27 mouse cellular contexts compared by ENCODE assay signal in genomic region chr17:68078709-68079108, GRCm38 (mm10).
DNase-seq lines count a peak whose midpoint lies in the region; ATAC-seq and TF ChIP-seq lines count a peak whose summit lies in the region.
"Had no signal": no experiment of that assay in that cellular context is flagged by ENCODE, and none has a peak within 500 bp of the region (broad histone marks: within the 10 kb centered on the region; RNA-seq: fewer than 3 reads in every experiment).

No protein-coding gene starts in this region.

- H3K36me3 ChIP-seq in forebrain, embryonic 13.5 days (ENCODE audit: poor library complexity, severe bottlenecking) = no peaks in the 10 kb centered on the region
- H3K36me3 ChIP-seq in forebrain, embryonic 11.5 days (ENCODE audit: control insufficient read depth, insufficient read depth, low read length) = no peaks in the 10 kb centered on the region
- H3K36me3 ChIP-seq in midbrain, embryonic 16.5 days (ENCODE audit: control insufficient read depth, insufficient read depth, low read length) = no peaks in the 10 kb centered on the region
- no peaks in the 10 kb centered on the region for H3K36me3 ChIP-seq in midbrain, embryonic 11.5 days (ENCODE audit: control insufficient read depth, insufficient read depth, low read length)
- H3K36me3 ChIP-seq in forebrain, postnatal 0 days (ENCODE audit: insufficient read depth) = no peaks in the 10 kb centered on the region
- H3K36me3 ChIP-seq in kidney, embryonic 14.5 days (ENCODE audit: control insufficient read depth, insufficient read depth, low read length) = no peaks in the 10 kb centered on the region
- H3K36me3 ChIP-seq: embryonic facial prominence, embryonic 12.5 days; embryonic facial prominence, embryonic 15.5 days; heart, embryonic 12.5 days; heart, embryonic 15.5 days; hindbrain, embryonic 10.5 days; hindbrain, embryonic 13.5 days; intestine, embryonic 15.5 days had no signal

- 0 out of 2 replicates have a peak, but pooled peaks cover 7% of the 10 kb centered on the region for H3K4me1 ChIP-seq in forebrain, embryonic 13.5 days
- no peaks in the 10 kb centered on the region for H3K4me1 ChIP-seq in forebrain, embryonic 11.5 days (replicated peaks; ENCODE audit: control insufficient read depth, insufficient read depth, low read length)
- H3K4me1 ChIP-seq in midbrain, embryonic 16.5 days (ENCODE audit: control insufficient read depth, insufficient read depth, low read length) = no peaks in the 10 kb centered on the region; the same call in 1 of the 2 replicates
- peaks cover 2% of the 10 kb centered on the region; the same call in 1 of the 2 replicates for H3K4me1 ChIP-seq in midbrain, embryonic 11.5 days (ENCODE audit: control insufficient read depth, insufficient read depth, low read length)
- no peaks in the 10 kb centered on the region for H3K4me1 ChIP-seq in forebrain, postnatal 0 days (ENCODE audit: insufficient read depth)
- no peaks in the 10 kb centered on the region for H3K4me1 ChIP-seq in kidney, embryonic 14.5 days (ENCODE audit: control insufficient read depth, insufficient read depth, low read length)
- H3K4me1 ChIP-seq: heart, embryonic 12.5 days; heart, embryonic 15.5 days; hindbrain, embryonic 10.5 days; hindbrain, embryonic 13.5 days; intestine, embryonic 15.5 days had no signal

- H3K27ac ChIP-seq in forebrain, embryonic 13.5 days = no peak overlapping the region
- H3K27ac ChIP-seq in forebrain, embryonic 11.5 days (ENCODE audit: low read depth, low read length) = no peak overlapping the region
- no peak overlapping the region for H3K27ac ChIP-seq in midbrain, embryonic 16.5 days (ENCODE audit: low read length)
- no peak overlapping the region for H3K27ac ChIP-seq in midbrain, embryonic 11.5 days (ENCODE audit: low read depth, low read length)
- 0 out of 2 replicates have a peak overlapping the region, but pooled peaks have one; percentile 10 for H3K27ac ChIP-seq in forebrain, postnatal 0 days (ENCODE audit: low read depth, low read length)
- H3K27ac ChIP-seq in kidney, embryonic 14.5 days (ENCODE audit: low read depth, low read length) = no peak overlapping the region
- H3K27ac ChIP-seq: embryonic facial prominence, embryonic 12.5 days; embryonic facial prominence, embryonic 15.5 days; heart, embryonic 15.5 days; hindbrain, embryonic 10.5 days; hindbrain, embryonic 13.5 days; intestine, embryonic 15.5 days had no signal

- H3K9me3 ChIP-seq in forebrain, embryonic 13.5 days (replicated peaks) = no peaks in the 10 kb centered on the region
- H3K9me3 ChIP-seq in forebrain, embryonic 11.5 days (ENCODE audit: control insufficient read depth, low read length) = no peaks in the 10 kb centered on the region
- no peaks in the 10 kb centered on the region for H3K9me3 ChIP-seq in midbrain, embryonic 16.5 days (replicated peaks; ENCODE audit: control insufficient read depth, low read length, poor library complexity, severe bottlenecking)
- no peaks in the 10 kb centered on the region for H3K9me3 ChIP-seq in midbrain, embryonic 11.5 days (ENCODE audit: control insufficient read depth, low read length)
- no peaks in the 10 kb centered on the region for H3K9me3 ChIP-seq in forebrain, postnatal 0 days (ENCODE audit: low read length)
- no peaks in the 10 kb centered on the region for H3K9me3 ChIP-seq in kidney, embryonic 14.5 days (ENCODE audit: control insufficient read depth, low read length)
- H3K9me3 ChIP-seq: embryonic facial prominence, embryonic 12.5 days; embryonic facial prominence, embryonic 15.5 days; heart, embryonic 12.5 days; heart, embryonic 15.5 days; hindbrain, embryonic 10.5 days; hindbrain, embryonic 13.5 days; intestine, embryonic 15.5 days had no signal

- no peak overlapping the region for H3K4me2 ChIP-seq in forebrain, embryonic 13.5 days
- no peak overlapping the region for H3K4me2 ChIP-seq in forebrain, embryonic 11.5 days (ENCODE audit: low read depth, low read length, severe bottlenecking)
- no peak overlapping the region for H3K4me2 ChIP-seq in midbrain, embryonic 16.5 days (ENCODE audit: low read length)
- no peak overlapping the region for H3K4me2 ChIP-seq in midbrain, embryonic 11.5 days
- H3K4me2 ChIP-seq in forebrain, postnatal 0 days (ENCODE audit: low read depth) = no peak overlapping the region
- no peak overlapping the region for H3K4me2 ChIP-seq in kidney, embryonic 14.5 days (replicated peaks; ENCODE audit: low read depth, low read length)
- H3K4me2 ChIP-seq: embryonic facial prominence, embryonic 12.5 days; embryonic facial prominence, embryonic 15.5 days; heart, embryonic 12.5 days; heart, embryonic 15.5 days; hindbrain, embryonic 13.5 days; intestine, embryonic 15.5 days had no signal

- H3K9ac ChIP-seq in forebrain, embryonic 13.5 days = no peak overlapping the region
- no peak overlapping the region for H3K9ac ChIP-seq in forebrain, embryonic 11.5 days (ENCODE audit: low read length)
- no peak overlapping the region for H3K9ac ChIP-seq in midbrain, embryonic 16.5 days (ENCODE audit: low read depth, low read length)
- no peak overlapping the region for H3K9ac ChIP-seq in midbrain, embryonic 11.5 days (ENCODE audit: low read length)
- no peak overlapping the region for H3K9ac ChIP-seq in forebrain, postnatal 0 days
- H3K9ac ChIP-seq in kidney, embryonic 14.5 days (ENCODE audit: low read depth, low read length) = no peak overlapping the region
- H3K9ac ChIP-seq: embryonic facial prominence, embryonic 12.5 days; embryonic facial prominence, embryonic 15.5 days; heart, embryonic 12.5 days; heart, embryonic 15.5 days; hindbrain, embryonic 13.5 days; intestine, embryonic 15.5 days had no signal

- no peak overlapping the region for H3K4me3 ChIP-seq in forebrain, embryonic 13.5 days
- no peak overlapping the region for H3K4me3 ChIP-seq in forebrain, embryonic 11.5 days (ENCODE audit: low read depth, low read length)
- H3K4me3 ChIP-seq in midbrain, embryonic 16.5 days (ENCODE audit: low read depth, low read length) = no peak overlapping the region
- no peak overlapping the region for H3K4me3 ChIP-seq in midbrain, embryonic 11.5 days (ENCODE audit: low read depth, low read length)
- no peak overlapping the region for H3K4me3 ChIP-seq in forebrain, postnatal 0 days (ENCODE audit: low read depth, low read length)
- H3K4me3 ChIP-seq in kidney, embryonic 14.5 days (ENCODE audit: low read length) = no peak overlapping the region
- H3K4me3 ChIP-seq: embryonic facial prominence, embryonic 12.5 days; embryonic facial prominence, embryonic 15.5 days; heart, embryonic 12.5 days; heart, embryonic 15.5 days; hindbrain, embryonic 10.5 days; hindbrain, embryonic 13.5 days; intestine, embryonic 15.5 days had no signal

- peak; percentile 70 for ATAC-seq in forebrain, embryonic 13.5 days
- ATAC-seq in forebrain, embryonic 11.5 days (replicated peaks; ENCODE audit: low FRiP score) = no peak
- peak; percentile 64 for ATAC-seq in frontal cortex, adult (ENCODE audit: low TSS enrichment)
- 0 out of 2 replicates have a peak, but pooled peaks have one; percentile 36 for ATAC-seq in midbrain, embryonic 16.5 days
- ATAC-seq in midbrain, embryonic 11.5 days (ENCODE audit: low FRiP score) = no peak
- peak; percentile 78 for ATAC-seq in forebrain, postnatal 0 days
- no peak for ATAC-seq in kidney, embryonic 14.5 days (ENCODE audit: low FRiP score, low TSS enrichment)
- ATAC-seq: hindbrain, embryonic 16.5 days; intestine, embryonic 15.5 days had no signal

- no peak for DNase-seq in forebrain, embryonic 11.5 days (ENCODE audit: low spot score)
- no peak for DNase-seq in frontal cortex, postnatal 36 days (ENCODE audit: low spot score in 2 of 2)
- DNase-seq in midbrain, embryonic 11.5 days (ENCODE audit: low spot score, missing footprints) = no peak
- peak; percentile 58 for DNase-seq in forebrain, postnatal 0 days
- DNase-seq: adrenal gland, adult 2 months; adrenal gland, postnatal 14 days; cerebellum, adult 11 months; cerebellum, adult 2 months; cerebellum, adult 9-11 months; cerebellum, postnatal 25 days; gastrocnemius, postnatal 25 days; heart, adult 18-20 months; heart, postnatal 10 days; heart, postnatal 36 days; kidney, adult 11 months had no signal

- WGBS in forebrain, embryonic 13.5 days = 28% methylated on average over 3 of the region's 3 CpGs
- WGBS in forebrain, embryonic 11.5 days = 55% methylated on average over 3 of the region's 3 CpGs
- WGBS in midbrain, embryonic 16.5 days = 47% methylated on average over 3 of the region's 3 CpGs
- WGBS in midbrain, embryonic 11.5 days = 79% methylated on average over 3 of the region's 3 CpGs
- 24% methylated on average over 3 of the region's 3 CpGs for WGBS in forebrain, postnatal 0 days
- WGBS in kidney, embryonic 14.5 days = 82% methylated on average over 3 of the region's 3 CpGs

- no peaks in the 10 kb centered on the region for H3K27me3 ChIP-seq in forebrain, embryonic 13.5 days
- no peaks in the 10 kb centered on the region for H3K27me3 ChIP-seq in forebrain, embryonic 11.5 days (ENCODE audit: control insufficient read depth, insufficient read depth, low read length)
- no peaks in the 10 kb centered on the region for H3K27me3 ChIP-seq in midbrain, embryonic 16.5 days (ENCODE audit: control insufficient read depth, insufficient read depth, low read depth, low read length)
- H3K27me3 ChIP-seq in midbrain, embryonic 11.5 days (ENCODE audit: control insufficient read depth, insufficient read depth, low read length) = no peaks in the 10 kb centered on the region
- H3K27me3 ChIP-seq in forebrain, postnatal 0 days (ENCODE audit: insufficient read depth, low read length) = no peaks in the 10 kb centered on the region
- H3K27me3 ChIP-seq in kidney, embryonic 14.5 days (ENCODE audit: control insufficient read depth, insufficient read depth, low read length) = no peaks in the 10 kb centered on the region
- H3K27me3 ChIP-seq: embryonic facial prominence, embryonic 12.5 days; embryonic facial prominence, embryonic 15.5 days; heart, embryonic 12.5 days; heart, embryonic 15.5 days; hindbrain, embryonic 13.5 days; intestine, embryonic 15.5 days had no signal

- no peak for TF ChIP-seq CTCF in forebrain, postnatal 0 days (IDR thresholded peaks at IDR 0.05; ENCODE audit: low read depth)

Comparison
In these comparisons a context has a peak if more than half of its experiments do, and no peak if none do; other contexts are left out.
1. ATAC-seq: peak in forebrain, embryonic 13.5 days (single experiment), frontal cortex, adult (single experiment), midbrain, embryonic 16.5 days (single experiment) and forebrain, postnatal 0 days (single experiment); none in forebrain, embryonic 11.5 days (single experiment), midbrain, embryonic 11.5 days (single experiment) and kidney, embryonic 14.5 days (single experiment).